Mouse (Mus musculus): Measurements from ENCODE around the gene Gm37240.

The Gm37240 gene

GRCm38 (mm10) chr3:85417663-85418062 is 469.7 kb downstream of the Gm37240 start:
- no peak for DNase-seq (ENCODE audit: low read depth, low spot score)

- DNase-seq (ENCODE audit: low read depth, low spot score): no peak
Observed at GRCm38 (mm10) chr3:85398841-85399240, 488.5 kb downstream of the Gm37240 start.

- DNase-seq (ENCODE audit: low read depth, low spot score): no peak
Observed at GRCm38 (mm10) chr3:85398483-85398835, 488.9 kb downstream of the Gm37240 start.

- no peak for DNase-seq (ENCODE audit: low read depth, low spot score)
Observed at GRCm38 (mm10) chr3:85397816-85398482, 489.4 kb downstream of the Gm37240 start.

GRCm38 (mm10) chr3:85393395-85393794 is 493.9 kb downstream of the Gm37240 start:
- no peak for DNase-seq (ENCODE audit: low read depth, low spot score)

GRCm38 (mm10) chr3:85391756-85392155 is 495.6 kb downstream of the Gm37240 start:
- no peak for DNase-seq (ENCODE audit: low read depth, low spot score)

- no peak for DNase-seq (ENCODE audit: low read depth, low spot score)
Observed at GRCm38 (mm10) chr3:85391111-85391510, 496.2 kb downstream of the Gm37240 start.

GRCm38 (mm10) chr3:85385371-85385770 is 501.9 kb downstream of the Gm37240 start:
- no peak for DNase-seq (ENCODE audit: low read depth, low spot score)

GRCm38 (mm10) chr3:85383330-85383729 is 504.0 kb downstream of the Gm37240 start:
- DNase-seq (ENCODE audit: low read depth, low spot score): no peak

- no peak for DNase-seq (ENCODE audit: low read depth, low spot score)
Observed at GRCm38 (mm10) chr3:85378703-85379395, 508.5 kb downstream of the Gm37240 start.

- no peak for DNase-seq (ENCODE audit: low read depth, low spot score)
Observed at GRCm38 (mm10) chr3:85377946-85378702, 509.2 kb downstream of the Gm37240 start.

GRCm38 (mm10) chr3:85377505-85377904 is 509.8 kb downstream of the Gm37240 start:
- no peak for DNase-seq (ENCODE audit: low read depth, low spot score)

GRCm38 (mm10) chr3:85376541-85376940 is 510.8 kb downstream of the Gm37240 start:
- DNase-seq (ENCODE audit: low read depth, low spot score): no peak

- peak; percentile 68 for DNase-seq (ENCODE audit: low read depth, low spot score)
Observed at GRCm38 (mm10) chr3:85373039-85373438, 514.3 kb downstream of the Gm37240 start.

GRCm38 (mm10) chr3:85369847-85370246 is 517.5 kb downstream of the Gm37240 start:
- DNase-seq (ENCODE audit: low read depth, low spot score): no peak

- DNase-seq (ENCODE audit: low read depth, low spot score): no peak
Observed at GRCm38 (mm10) chr3:85369157-85369556, 518.2 kb downstream of the Gm37240 start.

- DNase-seq (ENCODE audit: low read depth, low spot score): no peak
Observed at GRCm38 (mm10) chr3:85368354-85369120, 518.8 kb downstream of the Gm37240 start.

GRCm38 (mm10) chr3:85364591-85365343 is 522.6 kb downstream of the Gm37240 start:
- no peak for DNase-seq (ENCODE audit: low read depth, low spot score)

GRCm38 (mm10) chr3:85362883-85363282 is 524.4 kb downstream of the Gm37240 start:
- no peak for DNase-seq (ENCODE audit: low read depth, low spot score)

- DNase-seq (ENCODE audit: low read depth, low spot score): no peak
Observed at GRCm38 (mm10) chr3:85356373-85356772, 530.9 kb downstream of the Gm37240 start.

GRCm38 (mm10) chr3:85348021-85348420 is 539.3 kb downstream of the Gm37240 start:
- no peak for DNase-seq (ENCODE audit: low read depth, low spot score)

Data from mesoderm, embryonic 11.5 days (tissue).